Mouse (Mus musculus): ENCODE data around the gene Bglap2. TPM values are rescaled to one million over a fixed set of nuclear protein-coding genes. Genes with fewer than 3 reads are reported as not detected.
A peak's percentile ranks its signal among the peaks of the same experiment; 100 is the strongest.

The Bglap2 gene
- polyA plus RNA-seq, 1 experiment from 2014 or later, result not detected

DNA sequence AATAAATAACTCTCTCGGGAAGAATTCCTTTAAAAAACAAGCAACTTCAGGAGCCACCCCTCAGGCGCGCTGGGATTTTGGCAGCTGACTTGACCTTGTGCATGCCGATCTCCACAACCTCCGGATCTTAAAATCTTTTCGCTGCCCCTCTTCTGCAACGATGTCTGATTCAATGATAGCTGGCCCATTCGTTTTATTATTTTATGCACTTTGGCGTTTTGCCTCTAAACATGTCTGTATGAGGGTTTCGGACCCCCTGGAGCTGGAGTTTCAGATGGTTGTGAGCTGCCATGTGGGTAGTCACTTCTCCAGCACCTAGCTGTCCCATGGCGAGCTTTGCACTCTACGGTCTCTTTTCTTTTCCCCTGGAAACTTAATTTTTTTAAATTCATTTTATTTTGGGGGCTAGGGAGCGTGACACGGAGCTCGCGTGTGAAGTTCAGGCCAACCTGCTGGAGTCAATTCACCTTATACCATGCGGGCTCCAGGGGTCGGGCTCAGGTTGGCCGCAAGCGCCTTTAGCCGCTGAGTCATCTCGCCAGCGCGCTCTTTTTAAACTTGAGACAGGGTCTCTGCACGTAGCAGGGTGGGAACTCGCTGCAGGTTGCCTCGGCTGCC lies 43.0 kb downstream of the Bglap2 start:
- no peaks in the 10 kb centered on the region for H3K9me3 ChIP-seq
- H3K4me1 ChIP-seq, result peaks cover 23% of the 10 kb centered on the region
- peak overlapping the region; percentile 76 for H3K4me3 ChIP-seq
- H3K36me3 ChIP-seq, result peaks cover 7% of the 10 kb centered on the region
- H3K27ac ChIP-seq, result peak overlapping the region; percentile 90
- peak overlapping the region; percentile 89 for H3K9ac ChIP-seq
- ATAC-seq (ENCODE audit: low FRiP score, low read depth), result peak; percentile 52; the same call in 1 of the 2 replicates
- peak overlapping the region; percentile 79 for H3K4me2 ChIP-seq (replicated peaks)
- H3K27me3 ChIP-seq, result no peaks in the 10 kb centered on the region
- WGBS, result 1% methylated on average over 27 of the region's 27 CpGs

DNA sequence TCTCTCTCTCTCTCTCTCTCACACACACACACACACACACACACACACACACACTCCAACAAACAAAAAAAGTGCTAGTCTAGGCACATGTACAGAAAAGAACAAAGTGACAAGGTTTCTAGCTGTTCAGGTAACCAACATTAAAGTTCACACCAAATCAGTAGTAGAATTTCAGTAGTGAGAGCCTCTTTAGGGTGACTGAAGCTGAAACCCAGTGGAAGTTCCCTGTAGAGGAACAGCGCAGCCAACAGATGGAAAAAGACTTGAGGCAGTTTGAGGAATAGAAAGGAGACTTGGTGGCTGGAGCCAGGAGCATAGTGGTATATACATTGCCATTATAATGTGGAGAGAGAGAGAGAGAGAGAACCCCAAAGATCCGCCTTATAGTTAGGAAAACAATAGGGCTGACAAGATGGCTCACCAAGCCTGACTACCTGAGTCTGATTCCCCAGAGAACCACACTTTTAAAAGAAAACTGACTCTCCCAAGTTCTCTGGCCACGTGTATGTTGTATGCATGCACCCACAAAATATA lies 43.5 kb downstream of the Bglap2 start:
- Histone ChIP-seq H3K4me3 (peak overlapping the region; percentile 76), H3K4me2 (replicated peaks) (peak overlapping the region; percentile 79), H3K9ac (peak overlapping the region; percentile 89), H3K27ac (peak overlapping the region; percentile 90), H3K4me1 (peaks cover 23% of the 10 kb centered on the region), H3K27me3 (no peaks in the 10 kb centered on the region), H3K36me3 (peaks cover 10% of the 10 kb centered on the region), H3K9me3 (no peaks in the 10 kb centered on the region)
- no peak for ATAC-seq (ENCODE audit: low FRiP score, low read depth)
- WGBS, result 39% methylated on average over 3 of the region's 3 CpGs

DNA sequence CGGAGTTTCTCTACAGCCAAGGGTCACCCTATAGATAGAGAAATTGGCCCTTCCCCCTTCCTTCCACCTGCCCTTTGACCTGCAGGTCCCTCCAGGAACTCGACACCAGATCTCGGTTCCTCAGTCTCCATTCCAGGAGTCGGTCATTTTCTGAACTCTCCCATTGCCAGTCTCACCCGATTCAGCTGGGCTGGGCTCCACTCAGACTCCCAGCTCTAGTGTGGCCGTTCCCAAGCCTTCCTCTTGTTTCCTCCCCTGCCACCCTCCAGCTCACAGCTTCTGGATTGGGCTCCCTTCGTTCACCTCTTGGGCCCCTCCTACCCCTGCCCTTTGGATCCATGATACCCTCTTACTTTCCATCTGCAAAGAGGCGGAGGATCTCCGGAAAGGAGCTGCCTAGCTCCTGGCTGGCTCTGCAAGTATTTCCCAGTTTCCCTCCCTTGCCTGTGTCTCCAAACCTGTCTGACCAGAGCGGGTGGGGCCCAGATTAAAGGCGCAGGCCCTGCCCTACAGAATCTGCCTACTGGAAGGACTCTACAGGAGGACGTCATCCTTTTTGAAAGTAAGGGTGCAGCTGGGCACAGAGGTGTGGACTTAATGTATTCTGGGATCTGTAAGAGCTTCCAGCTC lies 44.4 kb downstream of the Bglap2 start:
- 53% methylated on average over 12 of the region's 12 CpGs for WGBS
- Histone ChIP-seq H3K4me2 (replicated peaks) (peak overlapping the region; percentile 16; the same call in 1 of the 2 replicates), H3K27me3 (no peaks in the 10 kb centered on the region)

DNA sequence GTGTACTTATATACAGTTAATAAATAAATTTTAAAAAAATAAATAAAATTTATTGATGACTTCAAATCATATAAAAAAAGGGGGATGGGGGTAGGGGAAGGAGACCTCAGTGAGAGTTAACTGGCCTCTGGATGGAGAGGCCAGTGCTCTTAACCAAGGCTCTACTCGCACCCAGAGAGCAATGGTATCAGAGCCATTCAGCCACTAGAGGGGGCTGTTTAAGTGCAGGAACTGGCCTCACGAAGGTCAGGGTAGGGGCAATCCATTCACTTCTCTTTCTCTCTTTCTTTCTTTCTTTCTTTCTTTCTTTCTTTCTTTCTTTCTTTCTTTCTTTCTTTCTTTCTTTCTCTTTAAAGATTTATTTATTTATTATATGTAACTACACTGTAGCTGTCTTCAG lies 47.2 kb downstream of the Bglap2 start:
- Histone ChIP-seq H3K4me2 (replicated peaks) (no peak overlapping the region), H3K4me3 (no peak overlapping the region), H3K9me3 (no peaks in the 10 kb centered on the region), H3K9ac (no peak overlapping the region), H3K27ac (no peak overlapping the region), H3K36me3 (peaks cover 40% of the 10 kb centered on the region), H3K27me3 (no peaks in the 10 kb centered on the region), H3K4me1 (peaks cover 9% of the 10 kb centered on the region)
- 32% methylated on average over 2 of the region's 2 CpGs for WGBS
- ATAC-seq (ENCODE audit: low FRiP score, low read depth), result no peak

More for the DNA sequence above, 44.4 kb downstream of the Bglap2 start:
- Histone ChIP-seq H3K4me1 (peaks cover 23% of the 10 kb centered on the region), H3K9ac (0 out of 2 replicates have a peak overlapping the region, but pooled peaks have one; percentile 8), H3K36me3 (peaks cover 18% of the 10 kb centered on the region), H3K27ac (peak overlapping the region; percentile 48; the same call in 1 of the 2 replicates), H3K9me3 (no peaks in the 10 kb centered on the region), H3K4me3 (peak overlapping the region; percentile 15)
- no peak for ATAC-seq (ENCODE audit: low FRiP score, low read depth)

DNA sequence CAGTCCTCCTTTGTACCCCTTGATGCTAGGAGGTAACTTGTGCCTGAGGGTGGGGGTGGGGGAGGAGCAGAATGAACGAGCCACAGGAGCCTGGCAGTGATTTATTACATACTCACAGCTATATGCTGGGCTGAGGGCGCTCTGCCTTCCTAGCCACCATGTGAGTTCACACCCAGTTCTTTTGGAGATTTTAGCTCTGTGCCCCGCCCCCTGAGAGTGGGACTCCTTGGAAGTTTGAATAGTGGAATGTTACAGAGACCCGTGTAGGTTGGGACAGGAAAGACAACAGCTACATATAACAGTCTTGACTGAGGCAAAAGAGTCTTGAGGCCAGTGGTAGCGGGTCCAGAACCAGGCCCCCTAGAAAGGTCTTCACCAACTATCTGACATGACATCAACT lies 49.5 kb downstream of the Bglap2 start:
- Histone ChIP-seq H3K27me3 (no peaks in the 10 kb centered on the region), H3K9ac (no peak overlapping the region), H3K4me2 (replicated peaks) (no peak overlapping the region), H3K27ac (no peak overlapping the region), H3K4me1 (peaks cover 12% of the 10 kb centered on the region), H3K36me3 (peaks cover 42% of the 10 kb centered on the region), H3K4me3 (no peak overlapping the region), H3K9me3 (no peaks in the 10 kb centered on the region)
- WGBS, result 49% methylated on average over 5 of the region's 5 CpGs
- ATAC-seq (ENCODE audit: low FRiP score, low read depth), result no peak

Other genes starting within 250 kb of the Bglap2 start
- 16.4 and 19.7 TPM in 2 replicates for gene Mef2d, start 236.3 kb downstream of the Bglap2 start, polyA plus RNA-seq (2015; fragmentation: Nextera tagmentation; extraction: Ambion mirVana)
- 4.8 and 5.7 TPM in 2 replicates for gene Rhbg, start 124.0 kb downstream of the Bglap2 start, polyA plus RNA-seq (2015; fragmentation: Nextera tagmentation; extraction: Ambion mirVana)
- gene Gm38392, start 91.5 kb downstream of the Bglap2 start, polyA plus RNA-seq (2015; fragmentation: Nextera tagmentation; extraction: Ambion mirVana), result 0.80 and 1.0 TPM in 2 replicates
- 12.8 and 15.5 TPM in 2 replicates for gene Tsacc, start 81.7 kb downstream of the Bglap2 start, polyA plus RNA-seq (2015; fragmentation: Nextera tagmentation; extraction: Ambion mirVana)
- 557 and 573 TPM in 2 replicates for gene Cct3, start 81.6 kb downstream of the Bglap2 start, polyA plus RNA-seq (2015; fragmentation: Nextera tagmentation; extraction: Ambion mirVana)
- gene Glmp, start 53.7 kb downstream of the Bglap2 start, polyA plus RNA-seq (2015; fragmentation: Nextera tagmentation; extraction: Ambion mirVana), result 174 and 188 TPM in 2 replicates
- 6.4 and 6.8 TPM in 2 replicates for gene Tmem79, start 42.6 kb downstream of the Bglap2 start, polyA plus RNA-seq (2015; fragmentation: Nextera tagmentation; extraction: Ambion mirVana)
- 54.9 and 58.4 TPM in 2 replicates for gene Smg5, start 42.4 kb downstream of the Bglap2 start, polyA plus RNA-seq (2015; fragmentation: Nextera tagmentation; extraction: Ambion mirVana)
- 7.6 and 8.7 TPM in 2 replicates for gene Paqr6, start 14.1 kb downstream of the Bglap2 start, polyA plus RNA-seq (2015; fragmentation: Nextera tagmentation; extraction: Ambion mirVana)
- gene Bglap3, start 6.0 kb downstream of the Bglap2 start, polyA plus RNA-seq (2015; fragmentation: Nextera tagmentation; extraction: Ambion mirVana), result 0.37 TPM in 1 of 2 replicates, not detected in the other
- 0.63 TPM in 1 of 2 replicates, not detected in the other for gene Bglap, start 5.8 kb upstream of the Bglap2 start, polyA plus RNA-seq (2015; fragmentation: Nextera tagmentation; extraction: Ambion mirVana)
- 125 and 127 TPM in 2 replicates for gene Pmf1, start 31.6 kb upstream of the Bglap2 start, polyA plus RNA-seq (2015; fragmentation: Nextera tagmentation; extraction: Ambion mirVana)
- gene Slc25a44, start 46.4 kb upstream of the Bglap2 start, polyA plus RNA-seq (2015; fragmentation: Nextera tagmentation; extraction: Ambion mirVana), result 17.3 and 18.3 TPM in 2 replicates
- 7.9 and 9.9 TPM in 2 replicates for gene Sema4a, start 82.5 kb upstream of the Bglap2 start, polyA plus RNA-seq (2015; fragmentation: Nextera tagmentation; extraction: Ambion mirVana)
- 174 and 183 TPM in 2 replicates for gene Lmna, start 131.3 kb upstream of the Bglap2 start, polyA plus RNA-seq (2015; fragmentation: Nextera tagmentation; extraction: Ambion mirVana)
- gene Mex3a, start 153.7 kb upstream of the Bglap2 start, polyA plus RNA-seq (2015; fragmentation: Nextera tagmentation; extraction: Ambion mirVana), result 32.9 and 33.9 TPM in 2 replicates
- 7.7 and 9.3 TPM in 2 replicates for gene Rab25, start 169.6 kb upstream of the Bglap2 start, polyA plus RNA-seq (2015; fragmentation: Nextera tagmentation; extraction: Ambion mirVana)
- 147 and 154 TPM in 2 replicates for gene Lamtor2, start 174.4 kb upstream of the Bglap2 start, polyA plus RNA-seq (2015; fragmentation: Nextera tagmentation; extraction: Ambion mirVana)
- gene Ubqln4, start 175.1 kb upstream of the Bglap2 start, polyA plus RNA-seq (2015; fragmentation: Nextera tagmentation; extraction: Ambion mirVana), result 46.6 and 48.2 TPM in 2 replicates
- gene Ssr2, start 197.2 kb upstream of the Bglap2 start, polyA plus RNA-seq (2015; fragmentation: Nextera tagmentation; extraction: Ambion mirVana), result 294 and 306 TPM in 2 replicates
- gene Arhgef2, start 227.3 kb upstream of the Bglap2 start, polyA plus RNA-seq (2015; fragmentation: Nextera tagmentation; extraction: Ambion mirVana), result 105 and 107 TPM in 2 replicates

Data from limb, embryonic 13.5 days (tissue).